Mouse (Mus musculus): ENCODE results near the gene Vpreb2. TPM values are rescaled to one million over a fixed set of nuclear protein-coding genes. Genes with fewer than 3 reads are reported as not detected.
A peak's percentile ranks its signal among the peaks of the same experiment; 100 is the strongest.

Vpreb2 gene
- not detected in 2 replicates for polyA plus RNA-seq (2014; fragmentation: Nextera tagmentation; extraction: Ambion mirVana)

DNA sequence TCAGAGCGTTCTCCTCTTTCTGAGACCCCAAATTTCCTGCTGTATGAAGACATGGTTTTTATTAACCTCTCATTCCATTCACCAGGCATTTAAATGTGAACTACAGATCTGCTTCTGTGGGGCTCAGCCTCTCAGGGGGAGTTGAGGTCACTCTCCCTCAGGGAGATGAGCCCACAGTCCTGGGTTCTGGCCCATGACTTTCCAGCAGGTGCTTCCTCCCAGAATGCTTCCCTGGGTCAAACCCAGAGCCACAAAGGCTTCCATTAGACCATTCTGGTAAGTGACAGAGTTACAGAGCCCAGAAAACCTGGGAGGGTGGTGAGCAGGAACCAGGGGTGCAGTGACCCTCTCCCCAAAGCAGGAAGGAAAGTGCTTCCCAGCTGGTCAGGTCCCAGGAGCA is at the start of gene Vpreb2:
Gene Vpreb2 (plus strand): TSS at position 301 of the 400 bp plus-strand sequence.
- 44% methylated on average over 1 of the region's 1 CpGs for WGBS
- no peak within 1 kb of the TSS for H3K4me2 ChIP-seq (replicated peaks)
- no peak within 1 kb of the TSS for H3K9ac ChIP-seq
- ATAC-seq (ENCODE audit: low FRiP score): no peak
- H3K4me3 ChIP-seq (replicated peaks; ENCODE audit: low read length): no peak within 1 kb of the TSS
- H3K27ac ChIP-seq: no peak within 1 kb of the TSS
- H3K27me3 ChIP-seq (ENCODE audit: control insufficient read depth, insufficient read depth, low read length): no peaks in the 10 kb centered on the region
- H3K9me3 ChIP-seq (ENCODE audit: control insufficient read depth, low read length): no peaks in the 10 kb centered on the region
- no peaks in the 10 kb centered on the region for H3K36me3 ChIP-seq (replicated peaks; ENCODE audit: control insufficient read depth, insufficient read depth)
- DNase-seq (ENCODE audit: low spot score): no peak
- H3K4me1 ChIP-seq (replicated peaks; ENCODE audit: control insufficient read depth, insufficient read depth, low read length): no peaks in the 10 kb centered on the region

DNA sequence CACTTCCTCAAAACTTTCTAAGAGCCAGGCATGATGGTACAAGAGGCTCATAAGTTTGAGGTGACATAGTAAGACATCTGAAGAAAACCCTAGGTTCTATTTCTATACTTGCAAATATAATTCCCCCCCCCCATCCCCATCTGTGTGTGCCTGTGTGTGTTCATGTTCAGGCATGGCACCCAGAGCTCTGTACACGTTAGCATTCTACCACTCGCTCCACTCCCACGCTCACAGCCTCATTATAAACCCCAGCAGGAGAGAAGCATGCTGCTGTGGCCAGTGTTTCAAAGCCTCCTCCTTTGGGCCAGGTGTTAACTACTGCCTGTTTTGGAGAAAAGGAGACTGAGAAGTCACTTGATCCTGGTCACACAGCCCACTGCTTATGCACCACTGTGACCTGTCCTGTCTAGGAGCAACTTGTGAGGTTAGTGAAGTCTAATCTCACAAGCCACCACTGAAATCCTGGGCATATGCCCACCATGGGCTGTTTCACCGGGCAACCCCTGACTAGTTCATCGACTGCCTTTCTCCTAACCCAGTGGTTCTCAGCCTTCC is 48.2 kb upstream of the Vpreb2 start:
- 70% methylated on average over 5 of the region's 5 CpGs for WGBS
- H3K4me3 ChIP-seq (replicated peaks; ENCODE audit: low read length): no peak overlapping the region

DNA sequence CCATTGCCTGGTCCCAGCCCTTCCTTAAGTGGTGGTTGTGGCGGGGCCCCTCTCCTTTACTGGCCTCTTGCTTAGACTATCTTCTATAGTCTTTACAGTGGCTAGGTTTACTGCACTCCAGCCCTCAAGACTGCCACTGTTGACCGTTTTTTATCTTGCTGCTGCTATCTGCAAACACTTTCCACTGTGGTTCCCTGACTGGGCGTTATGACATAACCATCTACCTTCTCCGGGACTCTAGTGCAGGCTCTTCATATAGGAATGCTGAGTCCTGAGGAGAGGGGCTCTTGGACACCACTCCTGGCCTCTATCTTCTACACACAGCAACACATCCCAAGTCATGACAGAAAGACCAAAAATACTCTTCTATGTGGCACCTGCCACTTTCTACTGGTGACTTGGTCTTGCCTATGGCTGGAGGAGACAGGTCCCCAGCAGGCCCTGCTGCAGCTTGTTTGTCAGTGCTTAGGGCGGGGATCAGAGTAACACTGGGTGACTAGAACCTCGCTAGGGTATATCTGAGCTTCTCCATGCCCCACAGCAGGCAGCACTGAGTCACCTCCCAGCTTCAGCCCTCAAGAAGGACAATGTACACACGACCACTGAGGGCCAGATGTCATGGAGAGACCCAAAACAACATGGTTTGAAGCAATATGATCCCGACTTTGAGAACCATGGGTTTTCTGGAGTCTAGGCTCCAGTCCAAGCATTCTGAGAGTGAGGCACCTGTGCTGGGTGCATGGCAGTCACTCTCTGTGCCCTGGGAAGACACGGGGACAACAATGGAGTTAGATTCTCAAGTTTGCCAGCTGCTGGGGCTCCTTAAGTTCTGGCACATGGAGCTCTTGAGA is 46.4 kb upstream of the Vpreb2 start:
- Histone ChIP-seq H3K4me3 (replicated peaks; ENCODE audit: low read length) (no peak overlapping the region), H3K9ac (no peak overlapping the region), H3K4me2 (replicated peaks) (no peak overlapping the region), H3K27ac (no peak overlapping the region), H3K9me3 (ENCODE audit: control insufficient read depth, low read length) (no peaks in the 10 kb centered on the region), H3K27me3 (ENCODE audit: control insufficient read depth, insufficient read depth, low read length) (no peaks in the 10 kb centered on the region), H3K4me1 (replicated peaks; ENCODE audit: control insufficient read depth, insufficient read depth, low read length) (0 out of 2 replicates have a peak, but pooled peaks cover 1% of the 10 kb centered on the region), H3K36me3 (replicated peaks; ENCODE audit: control insufficient read depth, insufficient read depth) (no peaks in the 10 kb centered on the region)
- ATAC-seq (ENCODE audit: low FRiP score) (no peak), DNase-seq (ENCODE audit: low spot score) (no peak)
- WGBS: 74% methylated on average over 9 of the region's 9 CpGs

More for the DNA sequence above, 48.2 kb upstream of the Vpreb2 start:
- H3K4me2 ChIP-seq (replicated peaks): no peak overlapping the region
- no peak overlapping the region for H3K9ac ChIP-seq
- no peak for ATAC-seq (ENCODE audit: low FRiP score)
- no peak overlapping the region for H3K27ac ChIP-seq
- DNase-seq (ENCODE audit: low spot score): no peak
- no peaks in the 10 kb centered on the region for H3K36me3 ChIP-seq (replicated peaks; ENCODE audit: control insufficient read depth, insufficient read depth)
- H3K4me1 ChIP-seq (replicated peaks; ENCODE audit: control insufficient read depth, insufficient read depth, low read length): peaks cover 6% of the 10 kb centered on the region
- H3K27me3 ChIP-seq (ENCODE audit: control insufficient read depth, insufficient read depth, low read length): no peaks in the 10 kb centered on the region
- no peaks in the 10 kb centered on the region for H3K9me3 ChIP-seq (ENCODE audit: control insufficient read depth, low read length)

DNA sequence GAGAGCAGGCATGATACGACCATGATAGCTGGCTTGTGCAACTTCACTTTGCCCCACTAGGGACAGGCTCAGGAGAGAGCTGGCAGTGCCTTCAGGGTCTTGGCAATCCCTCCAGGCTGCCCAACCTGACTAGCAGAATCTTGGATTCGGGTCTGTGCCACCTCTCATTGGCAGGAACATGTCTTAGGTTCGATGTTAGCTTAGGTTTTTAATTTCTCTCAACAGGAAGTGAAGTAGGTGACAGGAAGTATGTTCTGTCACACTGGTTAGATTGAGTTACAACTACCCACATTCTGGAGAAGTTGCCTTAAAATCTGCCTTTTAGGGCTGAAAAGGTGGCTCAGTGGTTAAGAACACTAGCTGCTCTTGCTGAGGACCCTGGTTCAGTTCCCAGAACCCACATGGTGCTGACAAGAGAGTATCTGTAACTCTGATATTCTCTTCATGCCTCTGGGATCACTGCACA is 45.8 kb upstream of the Vpreb2 start:
- no peak overlapping the region for H3K9ac ChIP-seq
- ATAC-seq (ENCODE audit: low FRiP score) (no peak), DNase-seq (ENCODE audit: low spot score) (no peak)
- H3K4me1 ChIP-seq (replicated peaks; ENCODE audit: control insufficient read depth, insufficient read depth, low read length): no peaks in the 10 kb centered on the region
- no peak overlapping the region for H3K4me2 ChIP-seq (replicated peaks)
- no peaks in the 10 kb centered on the region for H3K36me3 ChIP-seq (replicated peaks; ENCODE audit: control insufficient read depth, insufficient read depth)
- 71% methylated on average over 3 of the region's 3 CpGs for WGBS
- H3K27me3 ChIP-seq (ENCODE audit: control insufficient read depth, insufficient read depth, low read length): no peaks in the 10 kb centered on the region
- H3K9me3 ChIP-seq (ENCODE audit: control insufficient read depth, low read length): no peaks in the 10 kb centered on the region
- H3K4me3 ChIP-seq (replicated peaks; ENCODE audit: low read length): no peak overlapping the region
- no peak overlapping the region for H3K27ac ChIP-seq

DNA sequence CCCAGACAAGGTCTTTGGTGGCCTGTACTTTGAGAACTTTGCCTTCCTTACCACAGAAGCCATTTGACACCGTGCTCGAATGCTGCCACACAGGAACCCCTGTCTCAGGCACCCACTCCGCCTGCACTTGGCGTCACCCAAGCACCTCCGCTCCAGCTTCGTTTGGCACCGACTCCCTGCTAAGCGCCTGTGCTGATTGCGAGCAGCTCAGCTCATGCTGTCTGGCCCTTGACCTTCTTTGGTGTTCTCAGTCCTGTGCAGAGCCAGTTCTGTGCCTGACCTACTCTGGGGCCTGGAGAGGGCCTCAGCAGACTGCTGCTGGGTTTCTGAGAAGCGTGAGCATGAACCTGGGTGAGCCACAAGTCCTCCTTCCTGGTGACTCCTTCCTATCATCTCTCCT is 43.5 kb upstream of the Vpreb2 start:
- Histone ChIP-seq H3K9me3 (ENCODE audit: control insufficient read depth, low read length) (no peaks in the 10 kb centered on the region), H3K9ac (no peak overlapping the region), H3K4me3 (replicated peaks; ENCODE audit: low read length) (no peak overlapping the region), H3K27me3 (ENCODE audit: control insufficient read depth, insufficient read depth, low read length) (no peaks in the 10 kb centered on the region), H3K4me2 (replicated peaks) (no peak overlapping the region), H3K27ac (no peak overlapping the region), H3K36me3 (replicated peaks; ENCODE audit: control insufficient read depth, insufficient read depth) (no peaks in the 10 kb centered on the region), H3K4me1 (replicated peaks; ENCODE audit: control insufficient read depth, insufficient read depth, low read length) (no peaks in the 10 kb centered on the region)
- WGBS: 88% methylated on average over 10 of the region's 10 CpGs
- DNase-seq (ENCODE audit: low spot score): no peak
- no peak for ATAC-seq (ENCODE audit: low FRiP score)

DNA sequence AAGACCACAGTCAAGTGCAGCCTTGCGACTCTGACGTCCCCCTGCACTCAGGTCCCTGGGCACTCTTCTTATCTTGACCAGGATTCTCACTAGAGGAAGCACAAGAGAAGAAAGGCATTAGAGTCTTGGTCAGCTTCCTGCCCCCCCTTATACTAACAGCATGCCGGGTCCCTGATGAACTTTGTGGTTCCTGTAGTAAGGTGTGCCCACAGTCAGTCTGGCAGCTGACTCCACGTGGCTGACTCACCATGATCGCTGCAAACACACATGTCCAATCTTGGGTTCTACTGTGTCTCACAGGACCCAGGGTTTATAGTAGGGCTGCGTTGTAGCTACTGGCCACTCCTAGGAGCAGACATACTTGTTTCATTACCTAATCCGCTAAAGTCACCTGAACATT is 42.0 kb upstream of the Vpreb2 start:
- H3K27ac ChIP-seq: no peak overlapping the region

DNA sequence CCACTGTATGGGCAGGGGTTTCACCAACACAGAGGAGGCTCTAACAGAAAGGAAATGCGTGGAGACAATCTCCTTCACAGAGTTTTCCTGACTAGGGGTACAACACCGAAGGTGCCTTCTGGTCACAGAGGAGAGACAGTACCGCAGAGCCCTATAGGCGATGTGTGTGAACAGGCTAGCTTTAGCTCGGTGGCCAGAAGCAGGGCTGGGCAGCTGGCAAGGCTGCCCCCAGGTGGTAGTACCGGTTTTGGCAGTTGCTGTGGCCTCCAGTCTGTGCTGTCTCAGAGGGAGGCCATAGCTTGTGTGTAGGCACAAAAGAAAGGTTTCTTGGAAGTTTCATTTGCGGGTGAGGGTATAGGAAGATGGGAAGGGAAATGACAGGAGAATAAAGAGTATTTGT is 41.4 kb upstream of the Vpreb2 start:
- 8% methylated on average over 7 of the region's 7 CpGs for WGBS
- H3K36me3 ChIP-seq (replicated peaks; ENCODE audit: control insufficient read depth, insufficient read depth): no peaks in the 10 kb centered on the region
- H3K9me3 ChIP-seq (ENCODE audit: control insufficient read depth, low read length): no peaks in the 10 kb centered on the region
- H3K4me2 ChIP-seq (replicated peaks): no peak overlapping the region
- no peak overlapping the region for H3K4me3 ChIP-seq (replicated peaks; ENCODE audit: low read length)
- no peaks in the 10 kb centered on the region for H3K27me3 ChIP-seq (ENCODE audit: control insufficient read depth, insufficient read depth, low read length)
- H3K4me1 ChIP-seq (replicated peaks; ENCODE audit: control insufficient read depth, insufficient read depth, low read length): no peaks in the 10 kb centered on the region
- H3K9ac ChIP-seq: no peak overlapping the region
- H3K27ac ChIP-seq: no peak overlapping the region
- ATAC-seq (ENCODE audit: low FRiP score) (peak; percentile 59; the same call in 1 of the 2 replicates), DNase-seq (ENCODE audit: low spot score) (peak; percentile 65)

More for the DNA sequence above, 42.0 kb upstream of the Vpreb2 start:
- H3K27me3 ChIP-seq (ENCODE audit: control insufficient read depth, insufficient read depth, low read length): no peaks in the 10 kb centered on the region
- H3K4me1 ChIP-seq (replicated peaks; ENCODE audit: control insufficient read depth, insufficient read depth, low read length): no peaks in the 10 kb centered on the region
- no peaks in the 10 kb centered on the region for H3K9me3 ChIP-seq (ENCODE audit: control insufficient read depth, low read length)
- H3K4me3 ChIP-seq (replicated peaks; ENCODE audit: low read length): no peak overlapping the region
- ATAC-seq (ENCODE audit: low FRiP score): no peak
- no peaks in the 10 kb centered on the region for H3K36me3 ChIP-seq (replicated peaks; ENCODE audit: control insufficient read depth, insufficient read depth)
- DNase-seq (ENCODE audit: low spot score): no peak
- no peak overlapping the region for H3K9ac ChIP-seq
- no peak overlapping the region for H3K4me2 ChIP-seq (replicated peaks)
- whole genome bisulfite sequencing: 84% methylated on average over 7 of the region's 7 CpGs

DNA sequence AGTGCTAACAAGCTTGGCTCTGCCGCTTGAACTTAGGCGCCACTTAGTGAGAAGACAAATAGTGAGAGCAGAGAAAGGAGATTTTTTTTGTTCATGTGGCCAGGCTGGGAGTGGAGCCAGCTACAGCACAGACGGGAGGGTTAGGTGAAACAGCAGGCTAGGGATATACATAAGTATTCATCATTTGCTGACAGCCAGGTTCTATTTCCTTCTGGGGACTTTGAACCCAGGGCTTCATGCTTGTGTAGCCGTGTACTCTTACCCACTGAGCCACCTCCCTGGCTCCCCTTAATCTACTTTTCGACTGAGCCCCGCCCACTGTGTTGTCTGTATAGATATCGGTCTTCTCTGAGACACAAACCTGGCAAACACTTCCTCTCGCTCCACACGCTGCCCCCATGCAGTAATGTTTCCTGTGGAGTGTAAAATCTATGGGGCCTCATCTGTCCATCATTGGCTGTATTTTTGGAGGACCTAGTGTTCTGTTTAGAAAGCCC is 40.9 kb upstream of the Vpreb2 start:
- WGBS: 48% methylated on average over 9 of the region's 9 CpGs
- H3K9me3 ChIP-seq (ENCODE audit: control insufficient read depth, low read length): no peaks in the 10 kb centered on the region
- no peak overlapping the region for H3K27ac ChIP-seq
- H3K36me3 ChIP-seq (replicated peaks; ENCODE audit: control insufficient read depth, insufficient read depth): no peaks in the 10 kb centered on the region
- H3K9ac ChIP-seq: no peak overlapping the region
- H3K4me1 ChIP-seq (replicated peaks; ENCODE audit: control insufficient read depth, insufficient read depth, low read length): no peaks in the 10 kb centered on the region
- no peaks in the 10 kb centered on the region for H3K27me3 ChIP-seq (ENCODE audit: control insufficient read depth, insufficient read depth, low read length)
- no peak for DNase-seq (ENCODE audit: low spot score)
- no peak for ATAC-seq (ENCODE audit: low FRiP score)
- H3K4me3 ChIP-seq (replicated peaks; ENCODE audit: low read length): no peak overlapping the region
- H3K4me2 ChIP-seq (replicated peaks): no peak overlapping the region

DNA sequence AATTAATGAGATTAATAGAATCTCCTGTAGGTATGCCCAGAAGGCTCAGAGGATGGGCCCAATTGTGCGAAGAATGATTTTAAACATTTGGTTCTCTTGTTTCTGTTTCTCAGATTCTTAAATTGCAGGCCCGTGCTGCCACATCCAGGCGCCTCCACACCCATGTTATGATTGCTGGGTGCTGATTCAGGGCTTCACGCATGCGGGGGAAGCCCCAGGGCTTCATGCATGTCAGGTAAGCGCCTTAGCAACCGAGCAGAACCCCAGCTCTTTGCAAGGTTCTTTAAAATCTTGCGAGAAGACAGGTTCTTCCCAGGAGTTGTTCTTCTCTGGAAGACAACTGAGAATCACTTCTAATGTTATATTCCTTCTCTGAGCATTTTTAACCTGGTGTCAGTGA is 36.8 kb upstream of the Vpreb2 start:
- H3K9ac ChIP-seq: no peak overlapping the region
- ATAC-seq (ENCODE audit: low FRiP score) (no peak), DNase-seq (ENCODE audit: low spot score) (no peak)
- H3K4me1 ChIP-seq (replicated peaks; ENCODE audit: control insufficient read depth, insufficient read depth, low read length): no peaks in the 10 kb centered on the region
- H3K27me3 ChIP-seq (ENCODE audit: control insufficient read depth, insufficient read depth, low read length): no peaks in the 10 kb centered on the region
- H3K36me3 ChIP-seq (replicated peaks; ENCODE audit: control insufficient read depth, insufficient read depth): no peaks in the 10 kb centered on the region
- 73% methylated on average over 8 of the region's 8 CpGs for WGBS
- H3K4me3 ChIP-seq (replicated peaks; ENCODE audit: low read length): no peak overlapping the region
- no peak overlapping the region for H3K27ac ChIP-seq
- no peaks in the 10 kb centered on the region for H3K9me3 ChIP-seq (ENCODE audit: control insufficient read depth, low read length)
- H3K4me2 ChIP-seq (replicated peaks): no peak overlapping the region
